Mouse (Mus musculus) ES-E14 (cell line): Measurements from ENCODE around the gene Fosb.

Experiments
- CHD2 ChIP-seq: IDR thresholded peaks from 2 replicates; pipeline ENCODE4 v1.6.1; 2014; ENCODE audit warnings: mild to moderate bottlenecking, low read depth, low read length, inconsistent platforms
- MAFK ChIP-seq: IDR thresholded peaks from 2 replicates; pipeline ENCODE4 v1.6.1; 2014; ENCODE audit warnings: mild to moderate bottlenecking, low read depth, low read length, inconsistent platforms; ENCODE audit not compliant: insufficient read depth
- ZC3H11A ChIP-seq: IDR thresholded peaks from 2 replicates; pipeline ENCODE4 v1.6.1; 2012; ENCODE audit warnings: low read depth, mild to moderate bottlenecking, inconsistent platforms, low read length, borderline replicate concordance

- TF ChIP-seq ZC3H11A: no peak
- no peak for TF ChIP-seq MAFK
- no peak for TF ChIP-seq CHD2
Measured at GRCm38 (mm10) chr7:19308454-19309277, 1.2 kb downstream of the Fosb start.
